Mouse (Mus musculus) liver, embryonic 14.5 days (tissue): ENCODE results near the gene Pdk2. TPM values are rescaled to one million over a fixed set of nuclear protein-coding genes. Genes with fewer than 3 reads are reported as not detected.

ENCODE experiments used
- ATAC-seq: fragments of 200-750 bp; cut with Nextera tagmentation; 2 replicates; pipeline ENCODE4 v1.8.0; 2017; ENCODE audit warnings: moderate number of reproducible peaks, mild to moderate bottlenecking, moderate library complexity; ENCODE audit not compliant: insufficient read depth
- DNase-seq, 3 experiments: peaks; one replicate each; pipeline ENCODE4 v3.0.0-alpha.2; 2012 to 2013; ENCODE audit warnings: low read depth in 3 of 3, low spot score in 3 of 3
- H3K27ac ChIP-seq: fragments of 300-500 bp; sonication (generic); 2 replicates; pipeline ENCODE4 v1.5.1; 2014; ENCODE audit warnings: moderate library complexity, mild to moderate bottlenecking, control low read depth, inconsistent platforms
- H3K27me3 ChIP-seq: fragments of 300-500 bp; sonication (generic); 2 replicates; pipeline ENCODE4 v1.6.1; 2014; ENCODE audit warnings: mild to moderate bottlenecking, low read length, moderate library complexity; ENCODE audit not compliant: control insufficient read depth, insufficient read depth
- H3K36me3 ChIP-seq: fragments of 300-500 bp; sonication (generic); replicated peaks from 2 replicates; pipeline ENCODE4 v1.6.1; 2014; ENCODE audit warnings: low read depth; ENCODE audit not compliant: control insufficient read depth, insufficient read depth
- H3K4me1 ChIP-seq, 2 experiments: fragments of 200-500 bp in 1 of 2; fragments of 300-500 bp in 1 of 2; sonication (generic) in 1 of 2; replicated peaks; 2 replicates each; pipeline ENCODE4 v1.6.1; 2012 to 2014; ENCODE audit warnings: antibody characterized with exemption in 1 of 2, inconsistent platforms in 1 of 2, low read length in 1 of 2; ENCODE audit not compliant: control insufficient read depth in 2 of 2, insufficient read depth in 2 of 2
- H3K4me2 ChIP-seq: fragments of 300-500 bp; sonication (generic); 2 replicates; pipeline ENCODE4 v1.6.1; 2014; ENCODE audit warnings: low read depth, mild to moderate bottlenecking, control low read depth, moderate library complexity
- H3K4me3 ChIP-seq, 2 experiments: fragments of 200-500 bp in 1 of 2; fragments of 300-500 bp in 1 of 2; sonication (generic) in 1 of 2; 2 replicates each; pipeline ENCODE4 v1.5.1; 2012 to 2014; ENCODE audit warnings: low read depth in 2 of 2, low read length in 2 of 2, mild to moderate bottlenecking in 2 of 2, control low read depth in 1 of 2, inconsistent platforms in 1 of 2, moderate library complexity in 1 of 2; ENCODE audit not compliant: insufficient read depth in 1 of 2
- H3K9ac ChIP-seq: fragments of 300-500 bp; sonication (generic); replicated peaks from 2 replicates; pipeline ENCODE4 v1.6.1; 2014; ENCODE audit warnings: mild to moderate bottlenecking, control low read depth, moderate library complexity
- H3K9me3 ChIP-seq: fragments of 300-500 bp; sonication (generic); 2 replicates; pipeline ENCODE4 v1.6.1; 2016; ENCODE audit warnings: low read length, mixed read lengths; ENCODE audit not compliant: control insufficient read depth
- CTCF ChIP-seq: IDR thresholded peaks from 2 replicates; pipeline ENCODE4 v1.5.1; 2016; ENCODE audit warnings: antibody characterized with exemption, low read depth, control low read depth
- EP300 ChIP-seq: IDR thresholded peaks from 2 replicates; pipeline ENCODE4 v1.6.1; 2016; ENCODE audit warnings: antibody characterized with exemption, low read depth
- WGBS: fragments of 180-500 bp; shearing (Covaris S2); extraction: QIAGEN DNeasy Blood & Tissue Kit; methylation state at CpG from one replicate; pipeline ENCODE4 v1.1.7; 2014; ENCODE audit not compliant: insufficient replicate concordance; 5-methylcytosine and 5-hydroxymethylcytosine counted together
- polyA plus RNA-seq, 2 experiments: library from polyadenylated mRNA; depleted of rRNA in 1 of 2; stranded (reverse) in 1 of 2; unstranded in 1 of 2; fragments of >200 nt; fragmentation: Nextera tagmentation in 1 of 2; extraction: Ambion mirVana in 1 of 2; gene quantifications; 2 replicates each; pipeline versions ENCODE4 v1.2.1 to v1.2.3; 2012 to 2014

The Pdk2 gene
- polyA plus RNA-seq, 2 experiments: 3.5 to 7.0 TPM

GRCm38 (mm10) chr11:94992480-94992753 is 48.7 kb downstream of the Pdk2 start:
- Histone ChIP-seq H3K36me3 (peaks cover 13% of the 10 kb centered on the region), H3K9me3 (no peaks in the 10 kb centered on the region), H3K4me3 (peak overlapping the region; percentile 63 to 96), H3K27me3 (no peaks in the 10 kb centered on the region), H3K4me1 (peaks cover 62 to 67% of the 10 kb centered on the region in 2 experiments), H3K4me2 (peak overlapping the region; percentile 82), H3K27ac (peak overlapping the region; percentile 41), H3K9ac (peak overlapping the region; percentile 96)
- ATAC-seq (no peak), DNase-seq (no peak)
- under 1% methylated on average over 20 of the region's 20 CpGs for WGBS
- no peak for TF ChIP-seq CTCF
- no peak for TF ChIP-seq EP300

- Histone ChIP-seq H3K4me3 (peak overlapping the region; percentile 63 to 96), H3K4me1 (peaks cover 58 to 66% of the 10 kb centered on the region in 2 experiments), H3K9ac (peak overlapping the region; percentile 96), H3K27me3 (no peaks in the 10 kb centered on the region), H3K9me3 (no peaks in the 10 kb centered on the region), H3K36me3 (peaks cover 12% of the 10 kb centered on the region), H3K27ac (peak overlapping the region; percentile 66), H3K4me2 (peak overlapping the region; percentile 82)
- ATAC-seq (peak; percentile 12; the same call in 1 of the 2 replicates), DNase-seq (no peak)
- under 1% methylated on average over 90 of the region's 99 CpGs for WGBS
- no peak for TF ChIP-seq CTCF
- no peak for TF ChIP-seq EP300
These were observed 49.3 kb downstream of the Pdk2 start for GRCm38 (mm10) chr11:94991641-94992479.

- Histone ChIP-seq H3K4me2 (peak within 1 kb of the TSS; percentile 82), H3K4me3 (peak within 1 kb of the TSS; percentile 77 to 96), H3K9ac (peak within 1 kb of the TSS; percentile 96), H3K27me3 (no peaks in the 10 kb centered on the region), H3K27ac (peak within 1 kb of the TSS; percentile 66), H3K4me1 (peaks cover 51 to 63% of the 10 kb centered on the region in 2 experiments), H3K36me3 (peaks cover 6% of the 10 kb centered on the region; the same call in 1 of the 2 replicates), H3K9me3 (no peaks in the 10 kb centered on the region)
- TF ChIP-seq EP300 (no peak), CTCF (peak; percentile 87)
- ATAC-seq (peak; percentile 81), DNase-seq (peak; percentile 79 to 81 (median 80))
- under 1% methylated on average over 64 of the region's 69 CpGs for WGBS
These were observed 50.2 kb downstream of the Pdk2 start, which contains the start of gene Ppp1r9b for GRCm38 (mm10) chr11:94990749-94991577. Gene Ppp1r9b (plus strand): TSS chr11:94991035.

GRCm38 (mm10) chr11:94990102-94990748 is 50.9 kb downstream of the Pdk2 start:
- peak overlapping the region; percentile 77 to 96 for H3K4me3 ChIP-seq
- H3K27me3 ChIP-seq: no peaks in the 10 kb centered on the region
- peak overlapping the region; percentile 96 for H3K9ac ChIP-seq
- H3K4me2 ChIP-seq: peak overlapping the region; percentile 82
- WGBS: 32% methylated on average over 6 of the region's 6 CpGs
- TF ChIP-seq CTCF (no peak), EP300 (no peak)
- H3K4me1 ChIP-seq: peaks cover 46 to 58% of the 10 kb centered on the region in 2 experiments
- no peak for DNase-seq
- no peaks in the 10 kb centered on the region for H3K9me3 ChIP-seq
- peak overlapping the region; percentile 61 for H3K27ac ChIP-seq
- H3K36me3 ChIP-seq: peaks cover 6% of the 10 kb centered on the region; the same call in 1 of the 2 replicates
- peak; percentile 9; the same call in 1 of the 2 replicates for ATAC-seq
